Mouse (Mus musculus) kidney, postnatal 25 days (tissue): ENCODE results near the gene Vwa7.
"Not testable (repeated sequence)": the region's sequence is repeated elsewhere in the genome, so short reads cannot be mapped to it uniquely, and the experiment has no call there.

Experiments
- DNase-seq, 2 experiments: peaks; one replicate each; pipeline ENCODE4 v3.0.0; 2021; ENCODE audit warnings: mixed read lengths in 2 of 2

The Vwa7 gene

GRCm38 (mm10) chr17:35000717-35001451 is 15.5 kb upstream of the Vwa7 start, which contains the start of gene Vars:
TSS of gene Vars (plus strand) at chr17:35000987.
- peak; percentile 85 to 93 for DNase-seq

- no peak for DNase-seq
Observed at GRCm38 (mm10) chr17:35001452-35002152, 14.8 kb upstream of the Vwa7 start.

- DNase-seq: no peak
Observed at GRCm38 (mm10) chr17:35002153-35002865, 14.1 kb upstream of the Vwa7 start.

GRCm38 (mm10) chr17:35003022-35003838 is 13.1 kb upstream of the Vwa7 start:
- DNase-seq: no peak

- DNase-seq: no peak
Observed at GRCm38 (mm10) chr17:35004075-35004717, 12.2 kb upstream of the Vwa7 start.

- no peak for DNase-seq
Observed at GRCm38 (mm10) chr17:35005158-35005557, 11.2 kb upstream of the Vwa7 start.

- DNase-seq: not testable (repeated sequence)
Observed at GRCm38 (mm10) chr17:35005902-35006301, 10.5 kb upstream of the Vwa7 start.

- DNase-seq: no peak
Observed at GRCm38 (mm10) chr17:35007387-35007991, 8.9 kb upstream of the Vwa7 start.

GRCm38 (mm10) chr17:35009586-35009985 is 6.8 kb upstream of the Vwa7 start:
- DNase-seq: peak in 1 of 2 experiments; percentile 13

GRCm38 (mm10) chr17:35011440-35011839 is 4.9 kb upstream of the Vwa7 start:
- DNase-seq: no peak

- peak in 1 of 2 experiments; percentile 30 for DNase-seq
Observed at GRCm38 (mm10) chr17:35012430-35012829, 3.9 kb upstream of the Vwa7 start.

GRCm38 (mm10) chr17:35013221-35013620 is 3.2 kb upstream of the Vwa7 start:
- DNase-seq: no peak

- DNase-seq: no peak
Observed at GRCm38 (mm10) chr17:35015296-35015695, 1.1 kb upstream of the Vwa7 start.

- DNase-seq: peak in 1 of 2 experiments; percentile 31
Observed at GRCm38 (mm10) chr17:35016791-35017705, 669 bp downstream of the Vwa7 start.

GRCm38 (mm10) chr17:35017706-35018030 is 1.3 kb downstream of the Vwa7 start:
- DNase-seq: no peak

- no peak for DNase-seq
Observed at GRCm38 (mm10) chr17:35018171-35018570, 1.8 kb downstream of the Vwa7 start.

GRCm38 (mm10) chr17:35019894-35020293 is 3.5 kb downstream of the Vwa7 start:
- peak in 1 of 2 experiments; percentile 30 for DNase-seq

- DNase-seq: peak in 1 of 2 experiments; percentile 26
Observed at GRCm38 (mm10) chr17:35020551-35020950, 4.2 kb downstream of the Vwa7 start.

GRCm38 (mm10) chr17:35021163-35021808 is 4.9 kb downstream of the Vwa7 start:
- peak; percentile 88 to 95 for DNase-seq
